Mouse (Mus musculus) kidney, adult 9 months (tissue): Measurements from ENCODE around the gene Plxna3.

ENCODE experiments used
- DNase-seq: peaks from one replicate; pipeline ENCODE4 v3.0.0; 2022

Gene Plxna3

DNA sequence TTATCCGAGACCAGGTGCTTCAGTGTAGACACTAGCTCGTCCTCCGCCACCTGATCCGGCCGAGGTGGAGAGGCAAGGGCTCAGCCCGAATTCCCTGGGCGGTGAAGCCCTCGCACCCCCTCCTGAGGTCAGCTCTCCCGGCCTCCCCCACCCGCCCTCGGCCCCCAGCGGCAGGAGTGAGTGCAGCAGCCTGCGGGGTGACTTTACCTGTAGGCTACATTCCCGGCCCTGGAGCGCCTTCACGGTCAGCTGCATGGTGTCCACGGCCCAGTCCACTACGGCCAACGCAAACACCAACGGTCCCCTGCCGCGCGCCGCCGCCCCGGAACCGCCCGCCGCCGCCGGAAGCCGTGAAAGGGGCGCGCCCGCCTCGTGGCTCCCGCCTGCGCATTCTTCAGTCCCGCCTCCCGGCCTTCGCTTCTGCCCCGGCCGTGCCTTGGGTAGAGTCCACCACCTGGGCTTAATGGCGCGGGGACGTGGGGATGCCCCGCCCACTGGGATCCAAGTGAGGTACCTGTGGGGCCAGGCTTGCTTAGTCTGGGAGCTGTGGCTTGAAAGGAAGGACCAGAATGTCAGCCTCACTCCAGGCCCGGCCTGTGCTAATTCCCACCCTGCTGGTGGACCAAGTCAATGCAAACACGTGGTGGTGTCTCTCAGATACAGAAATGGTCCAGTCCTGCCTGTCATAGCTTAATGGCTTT is 39.5 kb downstream of the Plxna3 start:
- peak; percentile 84 for DNase-seq

DNA sequence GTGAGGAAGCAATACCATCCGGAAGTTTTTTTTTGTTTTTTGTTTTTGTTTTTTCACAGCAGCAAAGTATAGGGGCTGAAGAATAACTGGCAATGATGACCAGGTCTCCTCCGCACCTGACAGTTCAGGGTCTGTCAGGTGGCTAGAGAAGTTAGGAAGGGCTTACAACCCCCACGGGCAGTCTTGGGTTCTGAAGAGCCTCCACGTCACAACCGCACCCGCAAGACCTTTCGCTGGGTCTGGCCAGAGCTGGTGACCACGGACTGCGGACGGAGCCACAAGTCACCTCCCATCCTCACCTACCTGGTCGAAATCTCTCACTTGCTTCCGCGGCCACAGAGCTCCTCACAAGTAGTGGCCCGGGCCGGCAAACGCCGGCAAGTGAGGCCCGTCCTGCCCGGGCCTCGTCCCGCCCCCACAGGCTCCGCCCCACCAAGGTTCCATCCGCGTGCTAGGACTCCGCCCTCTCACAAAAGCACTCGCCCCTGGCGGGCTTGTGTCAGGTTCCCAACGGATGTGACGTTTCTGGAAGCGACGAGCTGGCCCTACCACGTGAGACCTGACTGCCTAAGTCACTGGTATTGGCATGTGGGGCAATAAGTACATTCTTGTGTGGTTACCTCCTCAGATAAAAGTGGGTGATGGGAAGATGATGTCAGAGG is 44.2 kb downstream of the Plxna3 start, which contains the start of the genes Ubl4a and Slc10a3:
TSS of gene Ubl4a (minus strand) at position 331 of the 662 bp plus-strand sequence.
TSS of gene Slc10a3 (minus strand) at position 462 of the 662 bp plus-strand sequence.
- DNase-seq, result peak; percentile 92

DNA sequence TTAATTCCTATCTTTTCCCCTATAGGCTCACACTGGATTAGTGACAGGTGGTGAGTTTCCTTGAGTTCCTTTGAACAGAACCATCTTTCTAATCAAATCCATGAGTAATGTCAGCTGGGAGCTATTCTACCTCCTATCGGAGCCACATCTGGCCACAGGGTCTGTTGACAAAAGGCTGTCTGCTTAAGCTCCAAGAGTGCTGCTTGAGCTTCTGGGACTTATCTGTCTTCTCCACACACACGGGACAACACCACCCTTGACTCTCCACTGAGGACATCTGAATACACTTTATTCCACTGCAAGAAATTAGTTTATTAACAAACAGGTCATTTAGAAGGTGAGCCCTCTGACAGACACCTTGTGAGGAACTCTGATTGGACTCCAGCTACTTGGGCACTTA is 55.6 kb downstream of the Plxna3 start:
- no peak for DNase-seq

DNA sequence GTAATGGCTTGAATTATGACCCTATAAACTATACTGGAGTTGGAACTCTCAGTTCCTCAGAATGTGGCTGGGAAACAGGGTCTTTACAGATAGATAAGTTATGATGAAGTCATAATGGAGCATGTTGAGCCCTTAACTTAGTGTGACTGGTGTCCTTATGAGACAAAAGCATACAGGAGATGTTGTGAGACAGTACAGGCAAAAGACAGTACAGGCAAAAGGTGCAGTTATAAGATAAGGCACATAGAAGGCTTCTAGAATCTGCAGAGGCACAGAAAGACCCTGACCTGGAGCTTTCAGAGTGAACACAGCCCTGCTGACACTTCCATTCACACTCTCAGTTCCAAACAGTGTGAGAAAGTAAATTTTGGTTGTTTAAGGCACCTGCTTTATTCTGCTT is 59.3 kb downstream of the Plxna3 start:
- no peak for DNase-seq

DNA sequence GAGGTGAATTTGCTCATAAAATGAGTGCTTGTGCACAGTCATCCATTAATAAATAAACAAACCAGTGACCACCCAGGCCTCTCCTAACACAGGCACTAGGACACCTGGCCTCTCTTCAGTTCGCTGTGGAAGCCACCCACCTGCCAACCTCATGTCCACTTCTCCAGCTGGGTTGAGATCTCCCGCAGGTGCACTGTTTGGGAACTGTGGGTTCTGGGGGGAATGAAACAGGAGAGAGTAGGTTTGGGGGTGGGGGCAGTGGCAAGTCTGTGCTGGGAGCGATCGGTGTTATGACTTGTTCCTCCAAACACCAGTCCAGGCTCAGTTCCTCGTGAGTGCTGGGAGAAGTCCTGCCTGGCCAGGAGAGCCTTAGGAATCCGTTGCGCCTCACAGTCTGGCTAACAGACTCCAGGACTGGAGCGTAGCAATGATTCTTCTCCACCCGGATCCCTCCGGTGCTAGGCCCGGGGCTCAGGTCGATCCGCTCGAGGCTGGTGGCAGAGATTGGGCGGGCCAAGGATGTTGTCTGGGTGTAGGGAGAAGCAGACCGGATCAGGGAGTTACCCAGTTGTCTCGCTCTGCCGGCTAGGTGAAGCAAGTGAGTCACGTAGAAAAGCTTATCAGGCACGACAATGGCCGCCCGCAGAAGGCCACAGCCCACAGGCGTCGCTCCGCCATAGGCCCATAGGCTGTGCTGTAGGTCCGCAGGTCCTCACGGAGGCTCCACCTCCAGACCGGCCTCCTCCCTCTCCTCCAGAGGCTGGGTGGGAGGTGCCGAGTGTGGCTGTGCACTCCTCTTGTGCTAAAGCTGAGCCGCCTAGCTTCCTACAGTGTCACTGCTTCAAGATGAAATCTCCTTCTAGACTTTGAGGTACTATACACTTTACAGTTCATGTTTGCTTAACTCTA is 63.9 kb downstream of the Plxna3 start, which contains the start of the genes Fam3a and Ikbkg:
TSS of gene Fam3a (minus strand) at position 738 of the 909 bp plus-strand sequence.
TSS of gene Ikbkg (plus strand) at position 756 of the 909 bp plus-strand sequence.
- DNase-seq, result peak; percentile 84
